Mouse (Mus musculus): Measurements from ENCODE around the gene Pwp2. TPM values are rescaled to one million over a fixed set of nuclear protein-coding genes. Genes with fewer than 3 reads are reported as not detected.

Pwp2 gene
- polyA plus RNA-seq, 1 experiment from 2014 or later = 5.8 TPM

- Histone ChIP-seq H3K27ac (ENCODE audit: low read length) (no peak overlapping the region), H3K27me3 (replicated peaks; ENCODE audit: insufficient read depth, low read length) (no peaks in the 10 kb centered on the region), H3K4me2 (replicated peaks; ENCODE audit: low read depth, low read length) (no peak overlapping the region), H3K4me1 (ENCODE audit: insufficient read depth, low read depth, low read length) (peaks cover 8% of the 10 kb centered on the region; the same call in 1 of the 2 replicates), H3K4me3 (ENCODE audit: low read depth, low read length) (no peak overlapping the region), H3K9ac (replicated peaks; ENCODE audit: low read depth) (no peak overlapping the region), H3K9me3 (ENCODE audit: low read length) (no peaks in the 10 kb centered on the region), H3K36me3 (ENCODE audit: insufficient read depth, low read length) (no peaks in the 10 kb centered on the region)
- DNase-seq (ENCODE audit: low spot score) (no peak), ATAC-seq (no peak)
- no peak for TF ChIP-seq EP300 (IDR thresholded peaks at IDR 0.05)
- TF ChIP-seq CTCF (IDR thresholded peaks at IDR 0.05) = no peak
- WGBS = 100% methylated on average over 1 of the region's 1 CpGs
These were observed 44.7 kb downstream of the Pwp2 start for GRCm38 (mm10) chr10:78140251-78140600.

- H3K4me1 ChIP-seq (ENCODE audit: insufficient read depth, low read depth, low read length) = peaks cover 12% of the 10 kb centered on the region; the same call in 1 of the 2 replicates
- 50% methylated on average over 11 of the region's 11 CpGs for WGBS
- no peaks in the 10 kb centered on the region for H3K36me3 ChIP-seq (ENCODE audit: insufficient read depth, low read length)
- peak overlapping the region; percentile 44; the same call in 1 of the 2 replicates for H3K27ac ChIP-seq (ENCODE audit: low read length)
- TF ChIP-seq CTCF (IDR thresholded peaks at IDR 0.05) (no peak), EP300 (IDR thresholded peaks at IDR 0.05) (no peak)
- no peaks in the 10 kb centered on the region for H3K9me3 ChIP-seq (ENCODE audit: low read length)
- peak overlapping the region; percentile 17; the same call in 1 of the 2 replicates for H3K4me2 ChIP-seq (replicated peaks; ENCODE audit: low read depth, low read length)
- H3K4me3 ChIP-seq (ENCODE audit: low read depth, low read length) = no peak overlapping the region
- DNase-seq (ENCODE audit: low spot score) (no peak), ATAC-seq (no peak)
- no peak overlapping the region for H3K9ac ChIP-seq (replicated peaks; ENCODE audit: low read depth)
- no peaks in the 10 kb centered on the region for H3K27me3 ChIP-seq (replicated peaks; ENCODE audit: insufficient read depth, low read length)
These were observed 45.2 kb downstream of the Pwp2 start for GRCm38 (mm10) chr10:78139572-78140250.

- H3K4me2 ChIP-seq (replicated peaks; ENCODE audit: low read depth, low read length) = peak overlapping the region; percentile 17; the same call in 1 of the 2 replicates
- DNase-seq (ENCODE audit: low spot score) = peak; percentile 78
- ATAC-seq = peak; percentile 68
- no peak for TF ChIP-seq EP300 (IDR thresholded peaks at IDR 0.05)
- TF ChIP-seq CTCF (IDR thresholded peaks at IDR 0.05) = no peak
- no peak overlapping the region for H3K9ac ChIP-seq (replicated peaks; ENCODE audit: low read depth)
- H3K27ac ChIP-seq (ENCODE audit: low read length) = peak overlapping the region; percentile 68
- H3K4me3 ChIP-seq (ENCODE audit: low read depth, low read length) = no peak overlapping the region
- no peaks in the 10 kb centered on the region for H3K27me3 ChIP-seq (replicated peaks; ENCODE audit: insufficient read depth, low read length)
- no peaks in the 10 kb centered on the region for H3K36me3 ChIP-seq (ENCODE audit: insufficient read depth, low read length)
- H3K9me3 ChIP-seq (ENCODE audit: low read length) = no peaks in the 10 kb centered on the region
- peaks cover 15% of the 10 kb centered on the region; the same call in 1 of the 2 replicates for H3K4me1 ChIP-seq (ENCODE audit: insufficient read depth, low read depth, low read length)
- 13% methylated on average over 14 of the region's 14 CpGs for WGBS
These were observed 46.0 kb downstream of the Pwp2 start for GRCm38 (mm10) chr10:78138812-78139523.

GRCm38 (mm10) chr10:78137191-78137590 lies 47.8 kb downstream of the Pwp2 start:
- ATAC-seq = no peak
- H3K4me3 ChIP-seq (ENCODE audit: low read depth, low read length) = no peak overlapping the region
- 82% methylated on average over 3 of the region's 3 CpGs for WGBS
- no peak overlapping the region for H3K27ac ChIP-seq (ENCODE audit: low read length)
- H3K9ac ChIP-seq (replicated peaks; ENCODE audit: low read depth) = no peak overlapping the region
- TF ChIP-seq CTCF (IDR thresholded peaks at IDR 0.05) (no peak), EP300 (IDR thresholded peaks at IDR 0.05) (no peak)
- H3K4me1 ChIP-seq (ENCODE audit: insufficient read depth, low read depth, low read length) = peaks cover 15% of the 10 kb centered on the region; the same call in 1 of the 2 replicates
- H3K27me3 ChIP-seq (replicated peaks; ENCODE audit: insufficient read depth, low read length) = no peaks in the 10 kb centered on the region
- no peaks in the 10 kb centered on the region for H3K36me3 ChIP-seq (ENCODE audit: insufficient read depth, low read length)
- DNase-seq (ENCODE audit: low spot score) = no peak
- H3K9me3 ChIP-seq (ENCODE audit: low read length) = no peaks in the 10 kb centered on the region
- H3K4me2 ChIP-seq (replicated peaks; ENCODE audit: low read depth, low read length) = no peak overlapping the region

- TF ChIP-seq CTCF (IDR thresholded peaks at IDR 0.05) = no peak
- no peak for TF ChIP-seq EP300 (IDR thresholded peaks at IDR 0.05)
- no peak overlapping the region for H3K27ac ChIP-seq (ENCODE audit: low read length)
- no peak overlapping the region for H3K4me3 ChIP-seq (ENCODE audit: low read depth, low read length)
- no peak overlapping the region for H3K9ac ChIP-seq (replicated peaks; ENCODE audit: low read depth)
- no peak overlapping the region for H3K4me2 ChIP-seq (replicated peaks; ENCODE audit: low read depth, low read length)
- 66% methylated on average over 5 of the region's 5 CpGs for WGBS
- H3K27me3 ChIP-seq (replicated peaks; ENCODE audit: insufficient read depth, low read length) = no peaks in the 10 kb centered on the region
- ATAC-seq (no peak), DNase-seq (ENCODE audit: low spot score) (no peak)
- no peaks in the 10 kb centered on the region for H3K9me3 ChIP-seq (ENCODE audit: low read length)
- H3K36me3 ChIP-seq (ENCODE audit: insufficient read depth, low read length) = no peaks in the 10 kb centered on the region
- peaks cover 15% of the 10 kb centered on the region; the same call in 1 of the 2 replicates for H3K4me1 ChIP-seq (ENCODE audit: insufficient read depth, low read depth, low read length)
These were observed 49.0 kb downstream of the Pwp2 start for GRCm38 (mm10) chr10:78135947-78136346.

- Histone ChIP-seq H3K9ac (replicated peaks; ENCODE audit: low read depth) (no peak overlapping the region), H3K4me3 (ENCODE audit: low read depth, low read length) (no peak overlapping the region), H3K4me1 (ENCODE audit: insufficient read depth, low read depth, low read length) (peaks cover 13% of the 10 kb centered on the region; the same call in 1 of the 2 replicates), H3K27me3 (replicated peaks; ENCODE audit: insufficient read depth, low read length) (no peaks in the 10 kb centered on the region), H3K36me3 (ENCODE audit: insufficient read depth, low read length) (no peaks in the 10 kb centered on the region), H3K9me3 (ENCODE audit: low read length) (no peaks in the 10 kb centered on the region), H3K4me2 (replicated peaks; ENCODE audit: low read depth, low read length) (0 out of 2 replicates have a peak overlapping the region, but pooled peaks have one; percentile 9), H3K27ac (ENCODE audit: low read length) (0 out of 2 replicates have a peak overlapping the region, but pooled peaks have one; percentile 15)
- 10% methylated on average over 14 of the region's 14 CpGs for WGBS
- TF ChIP-seq EP300 (IDR thresholded peaks at IDR 0.05) (no peak), CTCF (IDR thresholded peaks at IDR 0.05) (0 out of 2 replicates have a peak, but pooled peaks have one; percentile 1)
- DNase-seq (ENCODE audit: low spot score) (peak; percentile 56), ATAC-seq (peak; percentile 68)
These were observed 49.8 kb downstream of the Pwp2 start for GRCm38 (mm10) chr10:78134975-78135798.

Measured in lung, postnatal 0 days (tissue).